Mouse (Mus musculus) monocyte, adult 2 months (primary cell): Measurements from ENCODE around the gene Slc12a5.
A peak's percentile ranks its signal among the peaks of the same experiment; 100 is the strongest.

Experiments used
- DNase-seq, 2 experiments: peaks; one replicate each; pipeline ENCODE4 v3.0.0; 2022; ENCODE audit warnings: low spot score in 2 of 2, low read depth in 1 of 2

Slc12a5 gene

DNA sequence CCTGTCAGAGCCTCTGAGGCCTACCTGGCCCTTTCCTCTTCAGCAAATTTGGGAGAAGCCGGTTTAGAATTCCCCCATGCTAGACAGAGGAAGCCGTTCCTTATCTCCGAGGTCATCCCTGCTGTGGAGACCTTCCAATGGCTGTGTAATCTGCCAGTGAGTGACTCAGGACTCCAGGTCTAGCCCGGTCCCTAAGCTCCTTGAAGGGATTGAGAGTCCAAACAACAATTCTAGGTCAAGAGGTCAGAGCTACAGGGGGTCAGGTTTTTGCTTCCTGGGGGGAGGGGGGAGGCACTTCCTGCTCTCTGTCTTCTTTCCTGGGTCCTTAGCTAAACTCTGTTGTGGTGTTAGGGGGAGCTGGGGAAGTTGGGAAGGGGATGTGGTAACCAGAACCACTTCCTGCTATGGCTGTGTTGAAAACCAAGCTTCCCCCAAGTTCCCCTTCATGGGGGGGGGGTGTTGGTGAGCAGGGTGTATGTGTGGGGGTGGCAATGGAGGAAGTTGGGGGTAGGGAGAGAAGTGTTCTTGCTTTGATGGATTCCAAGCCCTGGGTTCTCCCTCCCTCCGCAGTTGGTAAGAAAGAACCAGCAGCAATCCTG, 17.8 kb upstream of the Slc12a5 start:
- DNase-seq: peak; percentile 41 to 51

DNA sequence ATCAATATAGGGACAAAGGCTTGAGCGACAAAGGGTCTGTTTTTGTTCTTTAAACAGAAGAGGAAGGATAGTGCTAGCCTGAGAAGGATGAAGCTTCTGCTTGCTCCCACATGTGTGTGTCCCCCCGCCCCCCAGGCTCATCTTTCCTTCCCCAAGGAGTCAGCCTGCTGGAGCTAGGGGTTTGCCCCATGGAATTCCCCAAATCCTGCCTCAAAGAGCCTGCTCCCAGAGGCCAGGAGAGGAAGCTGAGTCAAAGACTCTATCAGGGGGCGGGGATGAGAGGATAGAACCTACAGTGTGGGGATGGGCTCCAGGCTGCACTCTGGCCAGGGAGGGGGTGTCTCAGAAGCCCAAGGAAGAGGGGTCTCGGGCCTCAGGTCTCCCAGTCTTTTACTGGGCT, 13.1 kb upstream of the Slc12a5 start:
- no peak for DNase-seq

DNA sequence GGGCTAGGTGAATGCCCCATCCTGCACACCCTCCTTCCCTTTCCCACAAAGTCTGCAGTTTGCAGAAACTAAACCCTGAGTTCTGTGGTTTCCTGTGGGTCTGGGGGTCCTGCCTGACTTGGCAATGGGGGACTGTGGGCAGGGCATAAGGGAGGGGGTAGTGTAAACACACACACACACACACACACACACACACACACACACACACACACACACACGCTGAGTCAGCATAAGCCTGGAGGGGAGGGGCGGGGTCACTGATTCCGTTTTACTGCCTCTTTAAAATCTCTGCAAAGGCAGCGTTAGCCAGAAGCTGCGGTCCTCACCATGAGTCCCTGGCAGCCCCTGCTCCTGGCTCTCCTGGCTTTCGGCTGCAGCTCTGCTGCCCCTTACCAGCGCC, 12.7 kb upstream of the Slc12a5 start:
- no peak for DNase-seq

DNA sequence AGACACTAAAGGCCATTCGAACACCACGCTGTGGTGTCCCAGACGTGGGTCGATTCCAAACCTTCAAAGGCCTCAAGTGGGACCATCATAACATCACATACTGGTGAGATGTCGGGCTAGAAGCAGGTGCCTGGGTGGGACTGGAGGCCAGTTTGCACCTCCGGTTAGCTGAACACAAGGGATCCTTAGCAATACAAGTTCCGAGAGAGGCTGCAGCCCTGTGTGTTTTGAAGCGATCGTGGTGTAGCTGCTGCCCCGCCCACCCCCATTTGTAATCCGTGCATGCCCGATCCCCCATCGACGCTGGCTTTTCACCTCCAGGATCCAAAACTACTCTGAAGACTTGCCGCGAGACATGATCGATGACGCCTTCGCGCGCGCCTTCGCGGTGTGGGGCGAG, 11.6 kb upstream of the Slc12a5 start:
- no peak for DNase-seq

DNA sequence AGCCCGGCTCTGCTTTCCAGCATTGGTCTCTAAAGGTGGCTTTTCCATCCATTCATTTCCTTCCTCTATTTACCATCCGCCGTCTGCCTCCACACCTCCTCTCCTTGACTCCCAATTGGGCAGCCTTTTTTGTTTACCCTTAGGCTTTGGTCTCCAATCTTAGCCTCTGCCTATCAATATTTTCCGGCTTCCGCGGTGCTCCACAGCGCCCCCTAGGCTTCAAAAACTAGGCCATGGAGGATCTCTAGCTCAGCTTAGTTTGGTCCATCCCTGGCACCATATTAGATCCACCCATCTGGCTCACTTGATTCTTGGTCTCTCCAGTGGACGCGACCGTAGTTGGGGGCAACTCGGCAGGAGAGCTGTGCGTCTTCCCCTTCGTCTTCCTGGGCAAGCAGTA, 10.1 kb upstream of the Slc12a5 start:
- no peak for DNase-seq

DNA sequence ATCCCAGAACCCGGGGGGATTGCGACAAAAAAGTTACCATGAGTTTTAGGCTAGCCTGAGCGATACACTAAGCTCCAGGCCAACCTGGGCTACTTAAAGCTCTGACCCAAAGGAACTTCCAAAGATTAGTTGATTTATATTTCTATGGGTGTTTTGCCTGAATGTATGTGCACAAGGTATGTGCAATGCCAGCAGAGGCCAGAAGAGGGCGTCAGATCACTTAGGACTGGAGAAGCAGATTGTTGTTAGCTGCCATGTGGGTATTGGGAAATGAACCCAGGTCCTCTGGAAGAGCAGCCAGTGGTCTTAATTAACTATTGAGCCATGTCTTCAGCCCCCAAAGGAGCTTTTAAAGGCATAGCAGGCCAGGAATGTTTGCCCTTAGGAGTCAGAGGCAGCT, 8.9 kb upstream of the Slc12a5 start:
- no peak for DNase-seq

DNA sequence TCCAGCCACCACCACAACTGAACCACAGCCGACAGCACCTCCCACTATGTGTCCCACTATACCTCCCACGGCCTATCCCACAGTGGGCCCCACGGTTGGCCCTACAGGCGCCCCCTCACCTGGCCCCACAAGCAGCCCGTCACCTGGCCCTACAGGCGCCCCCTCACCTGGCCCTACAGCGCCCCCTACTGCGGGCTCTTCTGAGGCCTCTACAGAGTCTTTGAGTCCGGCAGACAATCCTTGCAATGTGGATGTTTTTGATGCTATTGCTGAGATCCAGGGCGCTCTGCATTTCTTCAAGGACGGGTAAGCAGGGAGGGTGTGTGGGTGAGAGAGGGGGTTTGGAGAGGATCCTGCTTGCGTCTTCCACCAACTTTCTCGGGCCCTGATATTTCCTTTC, 8.2 kb upstream of the Slc12a5 start:
- no peak for DNase-seq

DNA sequence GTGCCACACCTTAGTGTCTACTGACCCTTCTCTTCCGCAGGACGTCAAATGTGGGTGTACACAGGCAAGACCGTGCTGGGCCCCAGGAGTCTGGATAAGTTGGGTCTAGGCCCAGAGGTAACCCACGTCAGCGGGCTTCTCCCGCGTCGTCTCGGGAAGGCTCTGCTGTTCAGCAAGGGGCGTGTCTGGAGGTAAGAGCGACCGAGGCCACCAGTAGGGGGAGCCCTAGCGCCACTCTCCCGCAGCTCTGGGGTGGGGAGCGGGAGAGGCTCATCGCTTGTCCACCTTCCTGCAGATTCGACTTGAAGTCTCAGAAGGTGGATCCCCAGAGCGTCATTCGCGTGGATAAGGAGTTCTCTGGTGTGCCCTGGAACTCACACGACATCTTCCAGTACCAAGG, 7.4 kb upstream of the Slc12a5 start:
- peak in 1 of 2 experiments; percentile 52 for DNase-seq

DNA sequence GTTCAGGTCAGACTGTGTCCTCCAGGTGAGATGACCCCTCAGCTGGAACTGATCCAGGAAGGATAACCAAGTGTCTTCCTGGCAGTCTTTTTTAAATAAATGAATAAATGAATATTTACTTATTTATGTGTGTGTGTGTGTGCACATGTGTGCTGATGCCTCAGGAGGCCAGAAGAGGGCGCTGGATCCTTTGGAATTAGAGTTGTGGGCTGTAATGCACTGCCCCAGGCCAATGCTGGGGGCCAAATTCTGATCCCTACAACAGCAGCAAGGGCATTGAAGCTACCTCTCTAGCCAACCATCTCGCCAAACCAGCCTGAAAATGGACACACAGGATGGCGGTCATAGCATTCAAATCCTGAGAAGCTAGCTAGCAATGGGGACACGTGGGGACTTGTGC, 4.9 kb upstream of the Slc12a5 start:
- no peak for DNase-seq

DNA sequence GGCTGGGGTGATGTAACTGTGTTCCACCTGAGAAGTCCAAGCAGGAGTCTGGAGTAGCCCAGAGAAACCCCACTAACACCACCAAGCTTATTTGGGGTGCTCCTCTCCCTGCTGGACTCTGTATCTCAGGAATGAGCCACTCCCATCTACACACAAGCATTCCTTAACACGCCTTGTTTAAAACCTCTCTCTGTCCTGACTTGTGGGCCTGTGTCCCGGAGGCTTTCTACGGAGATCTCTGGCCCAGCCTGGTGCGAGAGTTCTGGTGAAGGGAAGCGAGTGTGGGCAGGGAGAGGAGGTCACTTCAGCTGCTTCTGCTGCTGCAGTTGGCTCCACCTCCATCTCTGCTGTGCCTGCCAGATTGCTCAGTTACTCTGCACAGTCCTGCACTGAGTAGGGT, 4.4 kb upstream of the Slc12a5 start:
- DNase-seq: no peak

DNA sequence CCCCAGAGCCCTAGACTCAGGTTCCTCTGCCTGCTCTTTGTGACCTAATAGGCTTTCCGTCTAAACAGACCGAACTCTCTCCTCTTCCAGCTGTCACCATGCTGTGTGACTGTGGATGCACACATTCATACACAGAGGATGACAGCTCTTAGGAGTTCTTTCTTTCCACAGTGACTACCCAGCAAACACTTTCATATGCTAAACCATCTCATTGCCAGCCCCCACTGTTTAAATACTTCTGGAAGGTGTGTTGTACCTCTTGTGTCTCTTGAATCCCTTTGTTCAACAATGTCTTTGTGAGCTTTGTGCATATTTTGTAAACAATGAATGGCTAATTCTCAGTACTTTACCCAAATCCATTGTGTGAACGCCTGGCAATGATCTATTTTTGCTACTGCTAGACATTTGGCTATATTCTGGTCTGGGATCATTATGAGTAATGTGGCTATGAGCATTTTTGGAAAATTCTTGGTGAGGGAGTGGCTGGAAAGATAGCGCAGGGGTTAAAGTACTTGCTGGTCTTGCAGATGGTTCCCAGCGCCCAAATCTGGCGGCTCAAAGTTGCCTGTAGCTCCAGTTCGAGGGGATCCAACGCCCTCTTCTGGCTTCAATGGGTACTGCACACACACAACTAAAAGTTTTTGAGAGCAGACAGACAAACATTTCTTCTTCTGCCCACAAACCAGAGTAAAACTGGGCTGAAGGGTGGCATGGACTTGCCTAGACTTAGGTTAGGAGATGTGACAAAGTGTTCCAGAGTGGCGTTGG, 2.9 kb upstream of the Slc12a5 start:
- DNase-seq: no peak

DNA sequence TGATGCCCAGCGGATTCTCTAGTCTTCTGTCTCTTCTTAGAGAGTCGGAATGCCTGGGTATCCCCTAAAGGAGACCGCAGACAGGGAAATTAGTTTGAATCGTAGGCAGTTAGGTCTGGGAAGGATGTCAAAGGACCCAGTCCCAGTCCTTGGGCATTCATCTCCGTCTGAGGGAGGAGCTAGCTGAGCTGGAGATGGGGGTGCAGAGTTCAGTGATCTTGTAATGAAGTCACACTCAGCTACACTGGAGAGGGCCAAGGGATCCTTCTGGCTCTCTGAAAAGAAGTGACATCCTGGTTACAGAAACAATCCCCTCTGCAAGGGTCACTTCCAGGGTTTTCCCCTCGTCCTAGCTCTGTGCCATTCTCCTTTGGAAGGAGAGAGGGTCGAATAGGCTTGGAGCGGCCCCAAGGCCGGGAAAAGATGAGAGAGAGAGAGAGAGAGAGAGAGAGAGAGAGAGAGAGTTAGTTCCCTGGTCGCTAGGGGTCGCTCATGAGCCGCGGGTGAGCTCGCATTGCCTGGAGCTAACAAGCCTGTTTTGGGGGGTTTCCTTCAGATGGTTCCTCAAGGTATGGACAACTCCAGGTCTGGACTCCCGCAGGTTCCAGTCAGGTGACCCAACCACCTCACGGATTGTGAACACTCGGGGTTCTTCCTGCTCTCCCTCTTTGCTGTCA, 1.0 kb downstream of the Slc12a5 start:
- no peak for DNase-seq

DNA sequence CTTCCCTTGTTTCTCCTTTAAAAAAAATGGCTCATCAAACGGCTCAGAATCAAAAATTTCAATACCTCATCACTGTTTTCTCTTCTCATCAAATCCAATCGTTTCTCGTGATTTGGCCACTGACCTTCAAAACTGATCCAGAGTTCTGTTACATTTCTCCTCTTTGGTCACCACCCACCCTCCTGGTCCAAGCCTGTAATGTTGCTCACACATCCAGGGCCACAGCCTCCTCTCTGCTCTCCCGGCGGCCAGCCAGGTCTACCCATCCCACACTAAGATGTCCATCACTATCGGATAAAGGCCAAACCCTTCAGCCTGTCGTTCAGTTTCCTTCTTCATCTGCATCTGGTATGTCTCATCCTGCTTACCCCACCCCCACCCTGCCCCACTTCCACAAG, 1.6 kb downstream of the Slc12a5 start:
- DNase-seq: no peak

DNA sequence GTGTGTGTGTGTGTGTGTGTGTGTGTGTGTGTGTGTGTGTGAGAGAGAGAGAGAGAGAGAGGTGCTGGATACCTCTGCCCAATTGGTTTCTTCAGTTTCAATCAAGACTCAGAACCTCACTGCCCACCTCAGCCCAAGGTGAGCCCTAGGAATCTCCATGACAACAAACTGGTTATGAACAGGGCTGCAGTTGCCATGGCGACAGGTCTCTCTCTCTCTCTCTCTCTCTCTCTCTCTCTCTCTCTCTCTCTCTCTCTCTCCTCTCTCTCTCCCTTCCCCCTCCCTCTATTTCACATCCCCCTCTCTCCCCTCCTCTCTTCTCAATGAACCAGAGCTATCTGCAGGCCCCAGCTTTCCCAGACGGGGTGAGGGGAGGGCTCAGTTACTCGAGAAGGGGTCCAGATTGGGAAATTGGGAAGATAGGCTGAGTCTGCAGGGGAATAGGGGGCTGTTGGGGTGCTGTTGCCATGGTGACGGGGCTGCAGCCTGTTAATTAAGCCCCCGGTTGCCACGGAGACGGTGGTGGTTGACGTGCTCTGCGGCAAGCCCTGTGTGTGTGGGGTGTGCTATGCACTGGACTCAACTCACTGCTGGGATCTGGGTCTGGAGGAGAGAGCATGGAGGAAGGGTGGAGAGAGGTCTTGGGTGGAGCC, 3.8 kb downstream of the Slc12a5 start:
- DNase-seq: no peak

DNA sequence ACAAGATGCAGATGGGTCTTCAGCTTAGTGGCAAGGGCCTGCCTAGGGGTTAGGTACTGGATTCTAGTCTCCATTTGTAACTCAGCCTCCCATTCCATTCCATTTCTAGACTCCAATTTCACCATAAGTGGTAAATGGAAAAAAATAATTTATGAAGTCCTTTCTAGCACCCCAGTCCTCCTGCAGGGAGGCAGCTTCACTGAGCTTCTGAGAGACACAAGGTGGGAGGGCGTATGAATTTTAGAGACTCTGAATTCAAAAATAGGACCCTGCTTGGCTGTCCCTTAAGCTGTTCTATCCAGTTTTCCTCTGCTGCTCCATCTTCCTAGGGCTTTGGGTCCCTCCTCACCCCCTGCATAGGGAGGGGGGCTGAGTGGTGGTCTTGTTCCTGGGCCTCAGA, 4.4 kb downstream of the Slc12a5 start:
- no peak for DNase-seq

DNA sequence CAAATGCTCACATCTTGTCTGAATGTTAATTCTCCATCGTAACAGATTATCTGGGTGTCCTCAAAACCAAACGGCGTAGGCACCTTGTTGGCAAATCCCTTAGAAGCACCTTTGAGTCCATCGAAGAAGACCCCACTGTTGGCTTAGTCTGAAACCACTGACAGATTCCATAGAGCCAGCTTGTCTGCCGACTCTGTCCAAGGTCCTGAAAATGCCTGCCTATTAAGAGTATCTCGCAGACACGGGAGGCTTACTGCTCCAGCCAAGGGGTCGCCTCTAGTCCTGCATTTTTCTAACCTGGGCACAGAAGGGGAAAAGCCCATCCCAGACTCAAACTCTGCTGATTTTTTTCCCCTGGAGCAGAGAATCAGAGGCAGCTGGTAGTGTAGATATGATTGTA, 5.8 kb downstream of the Slc12a5 start:
- DNase-seq: no peak

DNA sequence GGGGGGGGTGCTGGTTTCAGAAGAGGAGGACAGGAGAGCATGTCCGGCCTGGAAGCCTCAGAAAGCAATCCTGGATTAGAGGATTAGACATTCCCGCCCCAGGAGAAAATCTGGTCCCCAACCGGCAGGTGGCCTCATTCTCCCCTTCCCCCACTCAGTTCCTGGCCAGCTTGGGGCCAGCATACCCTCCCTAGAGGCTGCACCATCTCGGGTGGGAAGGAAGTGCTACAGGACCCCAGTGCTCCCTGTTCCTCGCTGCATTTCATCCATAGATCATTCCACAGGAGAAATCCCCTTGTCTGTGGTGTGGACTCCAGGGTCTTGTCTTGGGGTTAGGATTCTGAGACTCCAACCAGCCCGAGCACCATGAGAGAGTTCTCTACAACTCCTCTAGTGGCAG, 6.6 kb downstream of the Slc12a5 start:
- DNase-seq: no peak

DNA sequence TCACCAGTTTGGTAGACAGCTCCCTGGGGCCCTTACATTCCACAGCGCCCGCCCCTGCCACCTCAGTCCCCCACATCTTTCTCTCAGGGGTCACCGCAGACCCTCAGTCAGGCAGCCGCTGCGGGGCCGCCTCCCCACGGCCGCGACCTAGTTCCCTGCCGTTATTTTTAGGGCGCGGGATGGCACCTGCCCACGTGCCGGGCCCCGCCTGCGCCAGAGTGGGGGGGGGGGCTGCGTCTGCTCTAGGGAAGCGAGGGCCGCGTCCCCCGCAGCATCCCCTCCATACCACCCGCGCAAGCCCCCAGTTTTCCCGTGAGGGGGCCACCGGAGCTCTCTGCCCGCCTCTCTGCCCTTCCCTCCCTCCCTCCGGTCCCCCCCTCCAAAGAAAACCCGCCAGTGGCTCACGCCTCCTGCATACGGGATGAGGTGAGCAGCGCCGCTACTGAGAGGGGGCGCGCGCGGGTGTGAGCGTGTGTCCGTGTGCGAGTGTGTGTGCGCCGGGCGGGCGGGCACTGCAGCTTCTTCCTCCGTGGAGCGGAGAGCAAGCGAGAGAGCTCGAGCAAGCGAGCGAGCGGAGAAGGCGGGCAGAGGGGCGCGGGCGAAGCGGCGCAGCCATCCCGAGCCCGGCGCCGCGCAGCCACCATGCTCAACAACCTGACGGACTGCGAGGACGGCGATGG, 7.3 kb downstream of the Slc12a5 start:
- DNase-seq: no peak

DNA sequence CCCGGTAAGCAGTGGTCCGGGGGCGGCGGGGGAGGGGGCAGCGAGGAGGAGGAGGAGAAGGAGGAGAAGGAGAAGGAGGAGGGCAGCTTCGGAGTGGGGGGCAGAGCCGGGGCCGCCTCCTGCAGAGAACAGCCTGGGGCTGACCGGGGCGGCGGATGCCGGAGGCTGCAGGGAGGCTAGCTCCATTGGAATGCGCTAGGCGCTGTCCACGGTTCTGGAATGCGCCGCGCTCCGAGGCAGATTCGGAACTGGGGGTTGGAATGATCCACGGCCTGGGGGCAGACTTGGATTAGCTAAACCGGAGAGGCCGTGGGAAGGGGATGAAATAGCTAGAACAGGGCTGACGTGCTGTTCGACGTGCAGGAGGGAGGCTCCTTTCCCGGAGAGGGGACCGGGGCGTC, 7.8 kb downstream of the Slc12a5 start:
- no peak for DNase-seq

DNA sequence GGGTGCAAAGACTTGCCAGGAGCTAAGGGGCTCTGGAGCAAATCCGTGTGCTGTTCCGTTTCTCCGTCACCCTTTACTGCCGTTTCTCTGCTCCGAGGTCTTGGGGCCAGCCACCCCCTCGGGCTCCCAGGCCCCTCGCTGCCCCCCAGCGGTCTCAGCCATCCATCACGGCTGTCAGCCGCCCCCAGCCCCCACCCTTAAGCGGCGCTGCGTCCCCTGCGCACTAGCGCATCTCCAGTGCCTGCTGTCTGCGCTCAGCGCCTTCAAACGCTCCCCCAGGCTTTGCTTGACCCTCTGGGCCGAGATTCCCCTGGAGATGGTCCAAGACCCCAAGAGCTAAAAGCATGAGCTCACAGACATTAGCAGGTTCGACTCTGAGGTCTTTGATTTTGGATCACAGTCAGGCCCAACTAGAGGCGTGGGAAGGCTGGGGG, 8.8 kb downstream of the Slc12a5 start:
- no peak for DNase-seq

DNA sequence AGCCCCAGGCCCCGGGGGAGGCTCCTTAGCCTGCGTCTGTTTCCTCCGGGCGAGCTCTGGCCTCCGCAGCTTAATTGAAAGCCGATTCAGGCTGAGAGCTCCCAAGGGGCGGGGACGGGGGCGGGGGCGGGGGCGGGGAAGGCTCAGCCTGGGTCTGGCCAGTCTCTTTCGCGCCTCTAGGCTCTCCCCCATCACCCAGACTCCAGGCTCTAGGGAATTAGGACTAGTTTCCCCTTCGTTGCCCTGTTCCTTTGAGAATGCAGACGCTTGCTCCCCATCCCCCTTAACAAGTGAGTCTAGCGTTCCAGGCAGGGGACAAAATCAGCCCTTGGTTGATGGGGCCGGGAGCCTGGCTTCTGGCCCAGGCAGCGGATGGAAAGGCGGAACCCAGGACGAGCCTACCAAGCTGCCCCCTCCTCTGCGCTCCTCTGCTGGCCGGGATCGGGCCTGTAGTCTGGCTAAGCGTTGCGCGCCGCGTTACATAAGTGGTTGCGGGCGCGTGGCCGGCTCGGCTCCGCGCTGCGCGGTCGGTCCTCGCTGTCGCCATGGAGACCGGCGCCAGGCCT, 10.1 kb downstream of the Slc12a5 start:
- no peak for DNase-seq
